Mouse (Mus musculus) limb, embryonic 10.5 days (tissue): ENCODE results near the gene Ube2r2. TPM values are rescaled to one million over a fixed set of nuclear protein-coding genes. Genes with fewer than 3 reads are reported as not detected.

Experiments used
- DNase-seq: peaks from one replicate; pipeline ENCODE4 v3.0.0-alpha.2; 2017; ENCODE audit warnings: low spot score
- H3K27ac ChIP-seq: fragments of 300-500 bp; sonication (generic); 2 replicates; pipeline ENCODE4 v1.5.1; 2016; ENCODE audit warnings: mild to moderate bottlenecking
- H3K27me3 ChIP-seq: fragments of 300-500 bp; sonication (generic); 2 replicates; pipeline ENCODE4 v1.6.1; 2016; ENCODE audit warnings: low read depth, mild to moderate bottlenecking; ENCODE audit not compliant: poor library complexity, severe bottlenecking
- H3K36me3 ChIP-seq: fragments of 300-500 bp; sonication (generic); 2 replicates; pipeline ENCODE4 v1.6.1; 2016; ENCODE audit warnings: mild to moderate bottlenecking, moderate library complexity
- H3K4me1 ChIP-seq: fragments of 300-500 bp; sonication (generic); 2 replicates; pipeline ENCODE4 v1.6.1; 2016
- H3K4me3 ChIP-seq: fragments of 300-500 bp; sonication (generic); 2 replicates; pipeline ENCODE4 v1.5.1; 2016; ENCODE audit warnings: mild to moderate bottlenecking, moderate library complexity
- H3K9me3 ChIP-seq: fragments of 300-500 bp; sonication (generic); replicated peaks from 2 replicates; pipeline ENCODE4 v1.6.1; 2016; ENCODE audit warnings: mild to moderate bottlenecking
- WGBS: fragments of 180-500 bp; shearing (Covaris S2); methylation state at CpG from one replicate; pipeline ENCODE4 v1.1.7; 2016; 5-methylcytosine and 5-hydroxymethylcytosine counted together
- polyA plus RNA-seq: library from polyadenylated mRNA; unstranded; fragments of >200 nt; fragmentation: Nextera tagmentation; extraction: Ambion mirVana; gene quantifications from 2 replicates; pipeline ENCODE4 v1.2.1, GENCODE M21; 2016

The Ube2r2 gene
- polyA plus RNA-seq, 1 experiment from 2014 or later, result 96.1 TPM

DNA sequence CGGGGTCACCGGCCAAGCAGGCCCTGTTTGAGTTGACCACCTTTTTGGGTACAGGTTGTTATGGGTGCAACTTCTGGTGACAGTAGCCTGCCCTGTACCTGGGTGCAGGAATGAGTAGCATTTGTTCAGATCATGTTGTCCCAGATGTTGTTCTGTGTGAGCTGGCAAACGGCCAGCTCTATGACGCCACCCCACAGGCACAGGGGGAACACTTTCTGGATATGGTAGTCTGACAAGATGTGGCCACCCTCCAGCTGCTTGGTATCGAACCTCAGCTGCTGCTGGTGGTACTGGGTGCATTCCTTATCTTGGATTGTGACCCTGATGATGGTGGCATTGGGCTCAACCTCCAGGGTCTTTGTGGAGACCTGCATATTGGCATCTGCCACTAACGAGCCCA, 3.1 kb upstream of the Ube2r2 start:
- Histone ChIP-seq H3K4me3 (no peak overlapping the region), H3K4me1 (peaks cover 20% of the 10 kb centered on the region), H3K9me3 (no peaks in the 10 kb centered on the region), H3K27ac (no peak overlapping the region), H3K36me3 (no peaks in the 10 kb centered on the region), H3K27me3 (no peaks in the 10 kb centered on the region)
- DNase-seq, result no peak
- WGBS, result 87% methylated on average over 6 of the region's 6 CpGs

DNA sequence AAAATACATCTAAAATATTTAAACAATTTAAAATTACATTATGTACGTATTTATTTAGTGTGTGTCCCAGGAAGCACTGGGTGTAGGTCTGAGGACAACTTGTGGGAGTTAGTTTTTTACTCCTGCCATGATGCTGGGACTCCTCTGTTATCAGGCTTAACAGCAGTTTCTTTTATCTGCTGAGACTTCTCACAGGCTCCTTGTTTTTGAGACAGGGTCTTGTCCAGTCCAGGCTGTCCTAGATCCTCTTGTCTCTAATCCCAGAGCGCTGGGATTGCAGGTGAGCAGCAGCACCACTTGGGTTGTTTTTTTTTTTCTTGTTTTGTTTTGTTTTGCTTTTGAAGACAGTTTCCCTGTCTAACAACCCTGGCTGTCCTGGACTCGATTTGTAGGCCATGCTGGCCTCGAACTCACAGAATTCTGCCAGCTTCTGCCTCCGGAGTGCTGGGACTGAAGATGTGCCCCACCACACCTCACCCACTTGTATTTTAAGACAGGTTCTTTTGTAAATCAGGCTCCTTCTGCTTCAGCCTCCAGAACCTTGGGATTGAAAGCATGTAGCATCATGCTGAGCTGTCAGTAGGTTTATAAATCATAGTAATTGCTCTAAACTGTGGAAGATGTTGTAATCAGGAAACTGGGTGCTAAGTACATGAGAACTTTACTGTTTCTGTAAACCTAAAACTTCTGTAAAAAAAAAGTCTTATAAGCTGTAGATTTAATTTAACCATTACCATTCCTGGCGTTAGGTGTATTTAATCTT, 1.8 kb upstream of the Ube2r2 start:
- Histone ChIP-seq H3K9me3 (no peaks in the 10 kb centered on the region), H3K27ac (peak overlapping the region; percentile 100; the same call in 1 of the 2 replicates), H3K36me3 (peaks cover 9% of the 10 kb centered on the region), H3K27me3 (no peaks in the 10 kb centered on the region), H3K4me3 (no peak overlapping the region), H3K4me1 (peaks cover 25% of the 10 kb centered on the region)
- no peak for DNase-seq
- WGBS, result 78% methylated on average over 6 of the region's 6 CpGs

DNA sequence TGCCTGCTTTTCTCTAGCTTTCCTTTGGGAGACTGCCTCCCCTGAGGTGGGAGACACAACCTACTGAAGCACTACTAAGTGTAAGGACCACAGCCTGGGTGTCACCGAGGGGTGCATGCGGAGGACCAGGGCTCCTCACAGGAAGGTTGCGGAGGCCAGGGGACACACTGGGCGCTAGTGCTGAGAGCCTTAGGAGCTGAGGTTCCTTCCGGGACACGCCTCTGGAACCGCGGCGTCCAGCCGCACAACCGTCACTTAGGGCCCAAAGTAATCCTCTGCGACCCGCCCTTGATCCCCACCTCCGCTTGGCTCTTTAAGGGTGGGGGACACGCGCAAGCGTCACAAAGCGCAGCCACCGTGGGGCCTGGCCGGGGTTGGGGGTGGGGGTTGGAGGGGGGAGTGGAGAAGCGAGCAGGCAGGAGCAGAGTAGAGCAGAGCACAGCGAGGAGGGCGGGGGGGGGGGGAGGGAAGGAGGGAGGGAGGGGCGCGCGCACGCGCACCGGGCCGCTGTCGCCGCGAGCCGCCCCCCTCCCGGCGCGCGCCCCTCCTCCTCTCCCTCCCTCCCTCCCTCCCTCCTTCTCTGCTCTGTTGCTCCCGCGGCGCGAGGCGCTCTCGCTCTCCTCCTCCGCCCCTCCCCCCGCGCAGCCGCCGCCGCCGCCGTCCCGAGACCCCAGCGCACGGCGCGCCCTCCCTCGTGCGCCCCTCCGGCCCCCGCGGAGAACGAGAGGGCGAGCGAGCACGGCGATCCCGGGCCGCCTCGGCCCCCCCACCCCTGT, 420 bp upstream of the Ube2r2 start:
- Histone ChIP-seq H3K27me3 (no peaks in the 10 kb centered on the region), H3K4me1 (peaks cover 25% of the 10 kb centered on the region), H3K9me3 (no peaks in the 10 kb centered on the region), H3K36me3 (peaks cover 22% of the 10 kb centered on the region), H3K27ac (peak overlapping the region; percentile 100), H3K4me3 (peak overlapping the region; percentile 89)
- peak; percentile 91 for DNase-seq
- 1% methylated on average over 37 of the region's 70 CpGs for WGBS

DNA sequence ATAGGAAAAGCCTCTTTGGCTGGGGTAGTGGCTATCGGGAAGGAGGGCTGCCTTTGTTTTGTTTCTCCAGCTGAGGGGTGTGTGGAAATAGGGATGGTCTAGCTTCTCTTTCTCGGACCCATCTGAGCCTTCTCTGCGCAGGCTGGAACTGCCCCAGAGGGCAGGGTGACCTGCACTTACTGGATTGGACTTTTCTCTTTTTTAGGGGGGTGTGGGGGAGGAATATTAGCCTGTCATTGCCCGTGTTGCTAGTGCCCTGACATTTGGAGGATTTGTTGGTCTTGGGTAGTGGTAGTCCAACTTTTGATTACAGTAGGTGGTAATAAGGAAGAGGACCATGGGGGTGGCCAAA, 887 bp downstream of the Ube2r2 start:
- Histone ChIP-seq H3K9me3 (no peaks in the 10 kb centered on the region), H3K4me1 (peaks cover 25% of the 10 kb centered on the region), H3K36me3 (peaks cover 35% of the 10 kb centered on the region), H3K4me3 (peak overlapping the region; percentile 89), H3K27ac (peak overlapping the region; percentile 100), H3K27me3 (no peaks in the 10 kb centered on the region)
- WGBS, result 0% methylated on average over 4 of the region's 4 CpGs
- no peak for DNase-seq

DNA sequence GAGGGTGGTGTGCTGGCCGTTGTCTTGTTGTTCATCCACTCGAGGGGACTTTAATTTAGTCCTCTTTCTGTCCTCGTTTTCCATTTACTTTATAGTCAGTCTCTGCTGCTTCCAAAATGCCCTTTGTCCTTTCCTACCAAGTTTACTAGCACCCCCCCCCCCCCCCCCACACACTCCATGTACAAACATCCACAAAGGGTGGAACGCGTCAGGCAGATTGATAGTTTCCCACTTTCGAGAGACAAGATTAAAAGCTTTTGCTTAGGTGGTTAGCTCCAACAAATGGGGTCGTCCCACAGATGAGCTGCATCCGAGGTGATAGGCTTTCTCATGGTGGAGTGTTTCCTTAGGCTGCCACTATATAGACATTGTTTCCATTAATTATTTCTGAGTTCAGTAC, 1.3 kb downstream of the Ube2r2 start:
- Histone ChIP-seq H3K9me3 (no peaks in the 10 kb centered on the region), H3K36me3 (peaks cover 39% of the 10 kb centered on the region), H3K4me1 (peaks cover 25% of the 10 kb centered on the region), H3K4me3 (peak overlapping the region; percentile 89), H3K27ac (peak overlapping the region; percentile 100), H3K27me3 (no peaks in the 10 kb centered on the region)
- no peak for DNase-seq
- WGBS, result 0% methylated on average over 8 of the region's 8 CpGs

DNA sequence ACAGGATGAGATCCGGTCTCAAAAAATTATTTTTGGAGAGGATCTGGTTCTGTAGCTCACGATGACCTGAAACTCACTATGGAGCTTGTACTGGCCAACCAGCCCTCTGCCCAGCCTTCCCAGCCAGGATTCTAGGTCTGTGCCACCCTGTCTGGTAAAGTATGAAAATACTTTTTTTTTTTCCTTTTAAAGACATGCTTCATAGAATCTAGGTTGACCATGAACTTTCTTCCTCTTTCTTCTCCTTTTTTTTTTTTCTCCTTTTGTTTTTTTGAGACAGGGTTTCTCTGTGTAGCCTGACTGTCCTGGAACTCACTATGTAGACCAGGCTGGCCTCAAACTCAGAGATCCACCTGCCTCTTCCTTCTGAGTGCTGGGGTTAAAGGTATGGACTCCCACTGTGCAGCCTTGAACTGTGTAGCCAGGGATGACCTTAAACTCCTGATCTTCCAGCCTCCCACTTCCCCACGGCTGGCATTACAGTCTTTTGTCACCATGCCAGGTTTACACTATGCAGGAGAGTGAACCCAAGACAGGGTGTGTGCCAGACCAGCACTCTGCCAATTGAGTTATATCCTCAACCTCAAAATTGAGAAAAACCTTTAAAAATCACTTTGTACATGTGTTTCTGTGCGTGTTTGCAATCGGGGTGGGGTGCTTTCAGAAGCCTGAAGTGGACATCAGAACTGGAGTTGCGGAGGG, 4.8 kb downstream of the Ube2r2 start:
- no peaks in the 10 kb centered on the region for H3K9me3 ChIP-seq
- 98% methylated on average over 6 of the region's 6 CpGs for WGBS
- no peaks in the 10 kb centered on the region for H3K27me3 ChIP-seq
- H3K36me3 ChIP-seq, result peaks cover 69% of the 10 kb centered on the region
- H3K27ac ChIP-seq, result no peak overlapping the region
- no peak overlapping the region for H3K4me3 ChIP-seq
- no peak for DNase-seq
- peaks cover 9% of the 10 kb centered on the region; the same call in 1 of the 2 replicates for H3K4me1 ChIP-seq

DNA sequence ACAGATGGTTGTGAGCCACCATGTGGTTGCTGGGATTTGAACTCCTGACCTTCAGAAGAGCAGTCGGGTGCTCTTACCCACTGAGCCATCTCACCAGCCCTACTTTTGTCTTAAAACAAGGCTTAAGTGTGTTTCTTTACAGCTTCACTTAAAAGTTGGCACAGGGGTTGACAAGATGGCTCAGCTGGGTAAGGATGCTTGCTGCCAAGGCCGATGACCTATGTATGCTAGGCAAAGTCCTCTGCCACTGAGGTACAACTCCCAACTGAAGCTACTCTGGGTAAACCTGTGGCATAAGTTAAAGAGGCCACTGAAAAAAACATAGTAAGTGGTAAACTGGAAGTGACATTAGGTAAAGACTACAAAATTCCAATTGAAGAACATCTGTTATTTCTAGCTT, 7.1 kb downstream of the Ube2r2 start:
- peaks cover 88% of the 10 kb centered on the region for H3K36me3 ChIP-seq
- H3K4me3 ChIP-seq, result no peak overlapping the region

DNA sequence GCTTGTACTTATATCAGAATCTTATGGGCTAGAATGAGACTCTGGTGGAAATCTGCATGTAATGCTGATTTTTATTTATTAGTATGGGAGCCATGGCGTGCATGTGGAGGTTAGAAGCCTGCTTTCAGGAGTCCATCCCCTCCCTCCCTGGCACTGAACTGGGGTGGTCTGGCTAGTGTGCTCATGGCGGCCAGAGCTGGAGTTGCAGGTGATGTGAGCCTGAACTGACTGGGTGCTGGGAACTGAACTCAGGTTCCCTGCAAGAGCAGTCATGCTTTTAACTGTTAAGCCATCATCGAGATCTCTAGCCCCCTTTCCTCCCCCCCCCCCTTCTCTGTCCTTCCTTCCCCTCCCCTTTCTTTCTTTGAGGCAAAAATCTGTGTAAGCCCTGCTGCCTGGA, 14.3 kb downstream of the Ube2r2 start:
- H3K4me1 ChIP-seq, result no peaks in the 10 kb centered on the region
- no peak overlapping the region for H3K4me3 ChIP-seq
- peaks cover 67% of the 10 kb centered on the region for H3K36me3 ChIP-seq
- no peak for DNase-seq
- H3K9me3 ChIP-seq, result no peaks in the 10 kb centered on the region
- H3K27ac ChIP-seq, result no peak overlapping the region
- WGBS, result 80% methylated on average over 3 of the region's 3 CpGs
- H3K27me3 ChIP-seq, result no peaks in the 10 kb centered on the region

More for the DNA sequence above, 7.1 kb downstream of the Ube2r2 start:
- no peaks in the 10 kb centered on the region for H3K27me3 ChIP-seq
- DNase-seq, result no peak
- no peak overlapping the region for H3K27ac ChIP-seq
- H3K4me1 ChIP-seq, result peaks cover 4% of the 10 kb centered on the region; the same call in 1 of the 2 replicates
- 97% methylated on average over 2 of the region's 2 CpGs for WGBS
- H3K9me3 ChIP-seq, result no peaks in the 10 kb centered on the region

DNA sequence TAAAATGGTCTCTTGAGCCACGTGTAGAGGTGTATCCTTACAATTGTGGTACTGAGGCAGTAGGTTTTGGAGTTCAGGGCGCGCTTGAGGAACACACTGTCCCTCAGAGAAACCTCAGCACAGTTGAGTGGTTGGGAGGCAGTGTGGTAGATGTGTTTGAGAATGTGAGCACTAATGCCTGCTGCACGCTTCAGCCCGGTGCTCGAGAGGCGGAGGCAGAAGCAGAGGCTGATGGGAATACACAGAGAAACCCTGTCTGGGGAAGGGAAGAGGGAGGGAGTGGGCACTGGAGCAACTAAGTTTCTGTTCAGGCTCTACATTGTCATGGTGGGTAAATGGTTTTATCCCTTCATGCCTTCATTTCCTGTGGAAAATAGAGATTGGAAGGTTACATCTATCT, 15.6 kb downstream of the Ube2r2 start:
- Histone ChIP-seq H3K27me3 (no peaks in the 10 kb centered on the region), H3K4me1 (no peaks in the 10 kb centered on the region), H3K4me3 (no peak overlapping the region), H3K9me3 (no peaks in the 10 kb centered on the region), H3K36me3 (peaks cover 56% of the 10 kb centered on the region), H3K27ac (no peak overlapping the region)
- 94% methylated on average over 7 of the region's 7 CpGs for WGBS
- DNase-seq, result no peak

DNA sequence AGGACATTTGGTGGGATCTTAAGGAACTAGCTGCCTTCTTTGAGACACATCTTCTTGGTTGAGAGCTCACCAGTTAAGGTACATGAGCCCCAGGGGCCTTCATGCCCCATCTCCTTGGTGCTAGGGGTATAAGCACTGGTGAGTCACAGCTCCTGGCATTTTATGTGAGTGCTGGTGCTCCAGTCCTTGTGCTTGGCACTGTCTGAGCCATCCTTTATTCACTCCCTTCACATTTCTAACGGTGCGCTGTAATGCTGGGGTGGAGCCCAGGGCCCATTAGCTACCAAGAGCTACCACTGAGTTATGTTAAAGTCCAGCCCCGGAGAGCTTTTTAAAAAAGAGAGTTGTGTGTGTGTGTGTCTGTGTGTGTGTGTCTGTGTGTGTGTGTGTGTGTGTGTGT, 17.6 kb downstream of the Ube2r2 start:
- 88% methylated on average over 3 of the region's 3 CpGs for WGBS
- no peaks in the 10 kb centered on the region for H3K9me3 ChIP-seq
- no peak overlapping the region for H3K4me3 ChIP-seq
- H3K36me3 ChIP-seq, result peaks cover 40% of the 10 kb centered on the region
- no peaks in the 10 kb centered on the region for H3K27me3 ChIP-seq
- no peak overlapping the region for H3K27ac ChIP-seq
- DNase-seq, result no peak
- peaks cover 3% of the 10 kb centered on the region; the same call in 1 of the 2 replicates for H3K4me1 ChIP-seq

DNA sequence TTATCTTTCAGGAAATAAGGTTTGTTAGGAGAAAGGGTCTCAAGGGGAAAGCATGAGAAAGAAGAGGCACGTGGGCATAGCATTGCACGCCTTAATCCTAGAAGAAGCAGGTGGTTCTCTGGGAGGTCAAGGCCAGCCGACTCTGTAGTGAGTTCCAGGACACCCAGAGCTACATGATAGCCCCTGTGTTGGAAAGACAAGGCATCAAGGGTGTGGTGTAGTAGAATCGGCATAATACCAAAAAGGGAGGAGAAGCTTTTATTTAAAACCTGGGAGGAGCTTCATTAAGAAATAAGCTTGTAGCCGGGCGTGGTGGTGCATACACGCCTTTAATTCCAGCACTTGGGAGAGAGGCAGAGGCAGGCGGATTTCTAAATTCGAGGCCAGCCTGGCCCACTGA, 21.4 kb downstream of the Ube2r2 start:
- DNase-seq, result no peak
- Histone ChIP-seq H3K9me3 (no peaks in the 10 kb centered on the region), H3K4me1 (peaks cover 3% of the 10 kb centered on the region; the same call in 1 of the 2 replicates), H3K36me3 (peaks cover 18% of the 10 kb centered on the region), H3K27me3 (no peaks in the 10 kb centered on the region), H3K4me3 (no peak overlapping the region), H3K27ac (no peak overlapping the region)
- WGBS, result 92% methylated on average over 9 of the region's 9 CpGs

DNA sequence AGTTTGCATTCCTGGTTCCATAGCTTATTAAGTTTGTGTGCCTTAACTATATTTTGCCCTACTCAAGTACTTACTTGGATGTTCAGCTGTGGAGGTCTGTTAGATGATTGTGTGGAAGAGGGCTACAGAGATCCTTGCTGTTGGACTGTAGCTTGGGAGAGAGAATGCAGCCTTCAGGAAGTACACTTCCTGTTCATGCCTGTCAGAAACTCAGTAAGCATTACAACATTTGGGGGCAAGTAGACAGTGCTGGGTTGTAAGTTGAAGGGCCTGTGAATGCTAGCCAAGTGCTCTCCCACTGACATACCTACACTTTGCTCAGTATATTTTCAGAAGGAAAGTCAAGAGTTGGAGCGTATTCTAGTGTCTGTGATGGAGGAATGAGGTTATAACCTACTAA, 22.7 kb downstream of the Ube2r2 start:
- peaks cover 7% of the 10 kb centered on the region for H3K36me3 ChIP-seq
- WGBS, result 93% methylated on average over 1 of the region's 1 CpGs
- H3K9me3 ChIP-seq, result no peaks in the 10 kb centered on the region
- no peak overlapping the region for H3K4me3 ChIP-seq
- no peaks in the 10 kb centered on the region for H3K27me3 ChIP-seq
- H3K27ac ChIP-seq, result no peak overlapping the region
- H3K4me1 ChIP-seq, result peaks cover 3% of the 10 kb centered on the region; the same call in 1 of the 2 replicates
- DNase-seq, result no peak

DNA sequence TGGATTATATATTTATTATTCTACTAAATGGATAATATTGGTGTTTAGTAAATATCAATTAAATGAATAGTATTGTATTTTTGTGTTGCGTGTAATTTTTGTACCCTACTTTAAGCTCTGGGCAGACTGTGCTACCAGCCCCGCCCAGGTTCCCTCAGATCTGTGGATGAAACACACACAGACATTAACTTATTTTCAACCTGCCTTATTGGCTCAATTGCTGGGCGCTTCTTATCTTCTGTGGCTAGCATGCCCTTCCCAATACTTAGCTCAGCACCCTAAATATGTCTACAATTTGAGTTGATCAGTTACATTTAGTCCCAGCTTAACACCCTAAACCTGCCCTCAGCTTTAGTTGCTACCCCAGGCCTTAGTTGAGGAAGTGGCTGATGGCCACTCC, 25.7 kb downstream of the Ube2r2 start:
- H3K4me3 ChIP-seq, result no peak overlapping the region
- H3K4me1 ChIP-seq, result peaks cover 3% of the 10 kb centered on the region; the same call in 1 of the 2 replicates
- DNase-seq, result no peak
- no peaks in the 10 kb centered on the region for H3K27me3 ChIP-seq
- H3K27ac ChIP-seq, result no peak overlapping the region
- peaks cover 10% of the 10 kb centered on the region for H3K36me3 ChIP-seq
- WGBS, result 94% methylated on average over 3 of the region's 3 CpGs
- H3K9me3 ChIP-seq, result no peaks in the 10 kb centered on the region
